ENCODE assay signal across 28 mouse cellular contexts in the genomic region with DNA sequence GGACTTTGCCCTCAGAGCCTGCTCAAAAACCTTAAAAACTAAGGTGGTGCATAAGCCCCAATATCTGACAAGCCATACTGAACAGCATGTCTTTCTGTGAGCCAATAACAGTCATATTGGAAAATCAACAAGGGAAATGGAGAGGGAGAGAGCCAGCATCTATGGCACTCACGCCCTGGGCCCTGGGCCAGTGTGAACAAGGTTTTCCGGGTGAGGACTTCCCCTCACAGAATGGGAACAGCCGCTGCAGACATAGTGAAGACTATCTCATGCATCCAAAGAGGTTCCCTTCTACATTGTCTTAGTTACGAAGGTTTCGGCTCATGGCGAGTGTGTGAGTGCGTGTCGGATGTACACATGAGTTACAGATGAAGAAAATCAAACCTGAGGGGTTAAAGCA.
DNase-seq lines count a peak whose midpoint lies in the region; ATAC-seq and TF ChIP-seq lines count a peak whose summit lies in the region.
"Had no signal": no experiment of that assay in that cellular context is flagged by ENCODE, and none has a peak within 500 bp of the region (broad histone marks: within the 10 kb centered on the region; RNA-seq: fewer than 3 reads in every experiment).

No protein-coding gene starts in this region.

- peak; percentile 61 to 83 for DNase-seq in heart, adult 18-20 months
- DNase-seq in heart, adult 9 months (ENCODE audit: low spot score in 2 of 2), result peak; percentile 67 to 71
- DNase-seq in lung, postnatal 0 days (ENCODE audit: low spot score), result peak; percentile 36
- no peak for DNase-seq in left cerebral cortex, adult 18-20 months (ENCODE audit: low spot score in 2 of 2)
- no peak for DNase-seq in right cerebral cortex, postnatal 14 days
- DNase-seq in thymus, adult 18-20 months, result no peak
- DNase-seq: B cell, adult 2 months; cerebellum, adult 18-20 months; cerebellum, postnatal 25 days; gastrocnemius, postnatal 10 days; kidney, adult 11 months; kidney, postnatal 14 days; lung, embryonic 14.5 days; right cerebral cortex, adult 18-20 months had no signal

- no peaks in the 10 kb centered on the region for H3K36me3 ChIP-seq in heart, embryonic 11.5 days (ENCODE audit: control insufficient read depth, insufficient read depth, low read length)
- H3K36me3 ChIP-seq in lung, postnatal 0 days (ENCODE audit: insufficient read depth, low read length), result no peaks in the 10 kb centered on the region
- H3K36me3 ChIP-seq: embryonic facial prominence, embryonic 12.5 days; forebrain, embryonic 12.5 days; G1E; heart, embryonic 15.5 days; hindbrain, embryonic 12.5 days; limb, embryonic 13.5 days; liver, embryonic 12.5 days; midbrain, embryonic 12.5 days; neural tube, embryonic 15.5 days; stomach, embryonic 15.5 days had no signal

- no peak overlapping the region for H3K4me3 ChIP-seq in heart, embryonic 11.5 days (ENCODE audit: low read depth, low read length)
- H3K4me3 ChIP-seq in brown adipose tissue, adult 24 weeks (ENCODE audit: insufficient read depth, low read depth, low read length), result no peak overlapping the region
- no peak overlapping the region for H3K4me3 ChIP-seq in lung, postnatal 0 days (ENCODE audit: low read depth, low read length)
- H3K4me3 ChIP-seq: embryonic facial prominence, embryonic 12.5 days; forebrain, embryonic 12.5 days; heart, embryonic 15.5 days; hindbrain, embryonic 12.5 days; limb, embryonic 13.5 days; liver, embryonic 12.5 days; midbrain, embryonic 12.5 days; neural tube, embryonic 15.5 days; stomach, embryonic 15.5 days had no signal

- 88% methylated on average over 8 of the region's 8 CpGs for WGBS in heart, embryonic 11.5 days (ENCODE audit: insufficient replicate concordance)
- WGBS in lung, postnatal 0 days, result 69% methylated on average over 8 of the region's 8 CpGs

- no peaks in the 10 kb centered on the region for H3K9me3 ChIP-seq in heart, embryonic 11.5 days (replicated peaks; ENCODE audit: control insufficient read depth, low read length)
- no peaks in the 10 kb centered on the region for H3K9me3 ChIP-seq in lung, postnatal 0 days (ENCODE audit: low read length)
- H3K9me3 ChIP-seq: embryonic facial prominence, embryonic 12.5 days; forebrain, embryonic 12.5 days; G1E; heart, embryonic 15.5 days; hindbrain, embryonic 12.5 days; limb, embryonic 13.5 days; liver, embryonic 12.5 days; midbrain, embryonic 12.5 days; neural tube, embryonic 15.5 days; stomach, embryonic 15.5 days had no signal

- peak; percentile 72; the same call in 1 of the 2 replicates for TF ChIP-seq EP300 in lung, postnatal 0 days (IDR thresholded peaks at IDR 0.05)

- no peaks in the 10 kb centered on the region for H3K27me3 ChIP-seq in heart, embryonic 11.5 days (ENCODE audit: control insufficient read depth, insufficient read depth, low read length)
- H3K27me3 ChIP-seq in lung, postnatal 0 days (replicated peaks; ENCODE audit: insufficient read depth, low read length), result no peaks in the 10 kb centered on the region
- H3K27me3 ChIP-seq: CH12.LX; embryonic facial prominence, embryonic 12.5 days; forebrain, embryonic 12.5 days; heart, embryonic 15.5 days; hindbrain, embryonic 12.5 days; limb, embryonic 13.5 days; liver, embryonic 12.5 days; midbrain, embryonic 12.5 days; neural tube, embryonic 15.5 days; Patski; stomach, embryonic 15.5 days had no signal

- no peak for ATAC-seq in heart, embryonic 11.5 days (replicated peaks; ENCODE audit: insufficient number of reproducible peaks, low FRiP score, low TSS enrichment)
- ATAC-seq in lung, postnatal 0 days, result no peak
- ATAC-seq: liver, embryonic 12.5 days; Patski had no signal

- H3K4me1 ChIP-seq in heart, embryonic 11.5 days (ENCODE audit: control insufficient read depth, insufficient read depth, low read length), result peaks cover 33% of the 10 kb centered on the region
- peaks cover 47% of the 10 kb centered on the region for H3K4me1 ChIP-seq in brown adipose tissue, adult 24 weeks (ENCODE audit: control insufficient read depth, insufficient read depth, insufficient read length, low read length)
- H3K4me1 ChIP-seq in lung, postnatal 0 days (ENCODE audit: insufficient read depth, low read depth, low read length), result peaks cover 15% of the 10 kb centered on the region

- no peak overlapping the region for H3K9ac ChIP-seq in heart, embryonic 11.5 days (ENCODE audit: low read depth, low read length)
- no peak overlapping the region for H3K9ac ChIP-seq in lung, postnatal 0 days (replicated peaks; ENCODE audit: low read depth)
- H3K9ac ChIP-seq: embryonic facial prominence, embryonic 12.5 days; forebrain, embryonic 12.5 days; heart, embryonic 15.5 days; hindbrain, embryonic 12.5 days; limb, embryonic 13.5 days; liver, embryonic 12.5 days; lung, embryonic 14.5 days; midbrain, embryonic 12.5 days; neural tube, embryonic 15.5 days; stomach, embryonic 15.5 days had no signal

- no peak overlapping the region for H3K4me2 ChIP-seq in heart, embryonic 11.5 days
- H3K4me2 ChIP-seq in lung, postnatal 0 days (replicated peaks; ENCODE audit: low read depth, low read length), result no peak overlapping the region
- H3K4me2 ChIP-seq: embryonic facial prominence, embryonic 12.5 days; forebrain, embryonic 12.5 days; heart, embryonic 15.5 days; hindbrain, embryonic 12.5 days; limb, embryonic 13.5 days; liver, embryonic 12.5 days; lung, embryonic 14.5 days; midbrain, embryonic 12.5 days; neural tube, embryonic 15.5 days; stomach, embryonic 15.5 days had no signal

- H3K27ac ChIP-seq in heart, embryonic 11.5 days (ENCODE audit: low read depth, low read length), result no peak overlapping the region
- H3K27ac ChIP-seq in brown adipose tissue, adult 24 weeks (replicated peaks; ENCODE audit: low read depth, low read length), result peak overlapping the region; percentile 47
- H3K27ac ChIP-seq in lung, postnatal 0 days (ENCODE audit: low read length), result peak overlapping the region; percentile 39; the same call in 1 of the 2 replicates
- H3K27ac ChIP-seq: embryonic facial prominence, embryonic 12.5 days; forebrain, embryonic 12.5 days; heart, embryonic 15.5 days; hindbrain, embryonic 12.5 days; limb, embryonic 13.5 days; liver, embryonic 12.5 days; midbrain, embryonic 12.5 days; neural tube, embryonic 15.5 days; stomach, embryonic 15.5 days had no signal

- TF ChIP-seq CTCF in lung, postnatal 0 days (IDR thresholded peaks at IDR 0.05), result no peak

Comparison
In these comparisons a context has a peak if more than half of its experiments do, and no peak if none do; other contexts are left out.
1. DNase-seq: peak in heart, adult 18-20 months (2 of 2), heart, adult 9 months (2 of 2) and lung, postnatal 0 days (single experiment); none in left cerebral cortex, adult 18-20 months (0 of 2), right cerebral cortex, postnatal 14 days (single experiment) and thymus, adult 18-20 months (0 of 2).